Mouse (Mus musculus) lung, embryonic 16.5 days (tissue): Measurements from ENCODE around the gene Scml4. TPM values are rescaled to one million over a fixed set of nuclear protein-coding genes. Genes with fewer than 3 reads are reported as not detected.
A peak's percentile ranks its signal among the peaks of the same experiment; 100 is the strongest.

Experiments
- ATAC-seq: fragments of 200-750 bp; cut with Nextera tagmentation; 2 replicates; pipeline ENCODE4 v1.8.0; 2017; ENCODE audit warnings: low read depth, mild to moderate bottlenecking, moderate library complexity
- H3K27ac ChIP-seq: fragments of 300-500 bp; sonication (generic); 2 replicates; pipeline ENCODE4 v1.5.1; 2014; ENCODE audit warnings: mild to moderate bottlenecking, control low read depth, low read length
- H3K27me3 ChIP-seq: fragments of 300-500 bp; sonication (generic); 2 replicates; pipeline ENCODE4 v1.6.1; 2014; ENCODE audit warnings: low read depth, low read length, mixed read lengths; ENCODE audit not compliant: control insufficient read depth, insufficient read depth
- H3K36me3 ChIP-seq: fragments of 300-500 bp; sonication (generic); 2 replicates; pipeline ENCODE4 v1.6.1; 2014; ENCODE audit warnings: low read length; ENCODE audit not compliant: control insufficient read depth, insufficient read depth
- H3K4me1 ChIP-seq: fragments of 300-500 bp; sonication (generic); replicated peaks from 2 replicates; pipeline ENCODE4 v1.6.1; 2014; ENCODE audit warnings: low read length, mixed read lengths; ENCODE audit not compliant: control insufficient read depth, insufficient read depth
- H3K4me2 ChIP-seq: fragments of 300-500 bp; sonication (generic); 2 replicates; pipeline ENCODE4 v1.6.1; 2014; ENCODE audit warnings: low read depth, low read length, control low read depth
- H3K4me3 ChIP-seq: fragments of 300-500 bp; sonication (generic); 2 replicates; pipeline ENCODE4 v1.5.1; 2014; ENCODE audit warnings: mild to moderate bottlenecking, low read length, control low read depth
- H3K9ac ChIP-seq: fragments of 300-500 bp; sonication (generic); 2 replicates; pipeline ENCODE4 v1.6.1; 2014; ENCODE audit warnings: low read length, control low read depth
- H3K9me3 ChIP-seq: fragments of 300-500 bp; sonication (generic); 2 replicates; pipeline ENCODE4 v1.6.1; 2016; ENCODE audit warnings: low read length; ENCODE audit not compliant: control insufficient read depth
- WGBS: fragments of 180-500 bp; shearing (Covaris S2); extraction: QIAGEN DNeasy Blood & Tissue Kit; methylation state at CpG from one replicate; pipeline ENCODE4 v1.1.7; 2014; 5-methylcytosine and 5-hydroxymethylcytosine counted together
- polyA plus RNA-seq: library from polyadenylated mRNA; unstranded; fragments of >200 nt; fragmentation: Nextera tagmentation; extraction: Ambion mirVana; gene quantifications from 2 replicates; pipeline ENCODE4 v1.2.1, GENCODE M21; 2015

Gene Scml4
- polyA plus RNA-seq, 1 experiment from 2014 or later, result 0.38 TPM

DNA sequence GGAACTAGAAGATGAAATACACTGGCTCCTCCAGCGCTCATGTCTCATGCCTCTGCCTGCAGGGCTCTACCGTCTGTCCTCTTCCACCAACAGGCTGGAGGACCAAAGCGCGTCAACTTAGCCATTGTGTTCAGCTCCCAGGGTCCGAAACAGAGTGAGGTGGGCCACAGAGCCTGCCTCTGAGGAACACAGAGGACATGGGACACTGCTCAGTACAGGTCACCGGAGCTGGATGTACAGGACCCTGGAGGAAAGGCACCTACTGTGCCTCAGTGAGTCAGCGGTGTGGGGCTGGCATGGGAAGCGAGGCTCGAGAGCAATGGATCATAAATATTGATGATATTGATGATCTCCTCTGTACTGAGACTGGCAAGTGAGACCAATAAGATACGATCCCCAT lies 139.2 kb downstream of the Scml4 start:
- WGBS, result 95% methylated on average over 10 of the region's 10 CpGs
- ATAC-seq, result no peak

DNA sequence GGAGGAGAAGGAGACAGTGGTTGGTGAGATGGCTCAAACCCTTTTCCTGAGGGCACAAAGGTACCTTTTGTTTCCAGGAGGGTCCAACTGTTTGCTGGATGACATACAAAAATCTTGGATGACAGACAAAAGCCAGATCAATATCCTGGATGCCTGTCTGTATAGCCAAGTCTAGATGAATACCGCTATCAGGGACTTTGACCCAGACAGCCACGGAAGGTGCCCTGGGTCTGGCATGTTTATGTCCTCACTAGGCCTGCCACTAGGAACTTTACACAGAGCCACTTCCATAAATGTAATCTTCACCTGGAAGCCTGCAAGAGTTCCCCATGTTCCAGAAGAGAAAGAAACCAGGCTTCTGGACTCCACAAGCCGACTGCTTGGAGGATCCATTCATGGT lies 141.3 kb downstream of the Scml4 start:
- Histone ChIP-seq H3K27ac (no peak overlapping the region), H3K27me3 (no peaks in the 10 kb centered on the region), H3K4me2 (no peak overlapping the region), H3K9ac (no peak overlapping the region), H3K4me1 (peaks cover 15% of the 10 kb centered on the region), H3K36me3 (no peaks in the 10 kb centered on the region), H3K9me3 (no peaks in the 10 kb centered on the region), H3K4me3 (no peak overlapping the region)
- no peak for ATAC-seq
- 65% methylated on average over 3 of the region's 3 CpGs for WGBS

More for the DNA sequence above, 139.2 kb downstream of the Scml4 start:
- Histone ChIP-seq H3K27ac (no peak overlapping the region), H3K27me3 (no peaks in the 10 kb centered on the region), H3K4me1 (peaks cover 27% of the 10 kb centered on the region), H3K9me3 (no peaks in the 10 kb centered on the region), H3K4me3 (no peak overlapping the region), H3K36me3 (no peaks in the 10 kb centered on the region), H3K9ac (no peak overlapping the region), H3K4me2 (no peak overlapping the region)

DNA sequence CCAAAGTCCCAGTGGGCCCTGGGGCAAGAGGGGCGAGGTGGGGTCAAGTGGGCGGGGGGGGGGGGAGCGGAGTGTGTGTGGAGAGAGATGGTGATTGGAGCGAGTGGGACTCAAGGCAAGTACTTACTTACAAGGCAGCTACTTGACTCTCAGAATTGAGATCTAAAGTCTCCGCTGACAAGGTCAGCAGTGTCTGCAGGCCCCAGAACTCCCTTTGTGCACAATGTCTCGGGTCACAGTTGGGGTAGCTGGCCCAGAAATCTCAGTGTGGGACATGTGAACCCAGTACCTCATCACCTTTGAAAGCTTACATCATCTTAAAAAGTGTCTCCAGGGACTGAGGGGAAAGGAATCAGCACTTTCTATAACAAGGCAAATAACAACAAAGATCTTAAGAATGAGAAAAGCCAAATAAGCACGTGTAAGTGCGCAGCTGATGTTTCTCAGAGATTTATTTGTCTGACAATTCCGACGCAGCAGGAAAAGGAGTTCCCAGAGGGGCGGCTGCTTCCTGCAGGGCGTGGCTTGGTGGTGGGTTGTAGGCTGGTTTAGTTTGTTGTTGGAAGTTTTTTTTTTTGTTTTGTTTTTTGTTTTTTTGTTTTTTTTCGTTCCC lies 142.0 kb downstream of the Scml4 start:
- 11% methylated on average over 13 of the region's 13 CpGs for WGBS
- Histone ChIP-seq H3K36me3 (no peaks in the 10 kb centered on the region), H3K4me2 (peak overlapping the region; percentile 93), H3K9me3 (no peaks in the 10 kb centered on the region), H3K9ac (peak overlapping the region; percentile 63), H3K4me1 (peaks cover 15% of the 10 kb centered on the region), H3K4me3 (peak overlapping the region; percentile 54), H3K27ac (no peak overlapping the region), H3K27me3 (no peaks in the 10 kb centered on the region)
- ATAC-seq, result peak; percentile 75

DNA sequence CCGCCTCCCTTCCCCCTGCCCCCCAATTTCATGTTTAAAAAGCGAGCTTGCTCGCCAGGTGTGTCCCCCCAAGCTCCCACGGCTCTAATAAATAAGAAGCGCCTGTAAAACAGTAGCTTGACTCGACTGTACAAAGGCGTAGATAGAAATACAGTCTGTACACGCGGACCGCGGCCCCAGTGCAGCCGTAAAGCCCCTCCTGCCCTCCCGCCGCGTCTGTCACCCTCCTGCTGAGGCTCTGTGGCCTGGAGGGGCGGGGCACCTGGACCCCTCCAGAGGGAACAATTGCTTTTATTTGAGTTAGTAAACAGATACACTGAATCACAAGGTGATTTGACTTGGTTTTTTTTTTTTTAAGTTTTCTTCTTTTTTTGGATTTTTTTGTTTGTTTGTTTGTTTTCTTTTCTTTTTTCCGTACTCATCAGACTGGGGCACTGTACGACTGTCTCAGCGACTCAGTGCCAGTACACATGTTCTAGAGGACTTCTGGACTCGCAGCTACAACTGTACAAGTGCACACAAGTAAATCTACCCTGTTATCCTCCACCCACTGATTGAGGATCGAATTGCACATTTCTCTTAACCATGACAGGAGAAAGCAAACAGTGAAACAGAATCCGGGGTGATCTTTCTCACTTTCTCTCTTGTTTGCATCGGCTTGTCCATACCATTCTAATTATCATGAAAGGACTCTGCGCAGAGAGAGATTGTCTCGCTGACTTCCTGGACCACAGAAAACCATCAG lies 142.7 kb downstream of the Scml4 start:
- peaks cover 15% of the 10 kb centered on the region for H3K4me1 ChIP-seq
- H3K9ac ChIP-seq, result peak overlapping the region; percentile 63
- H3K27me3 ChIP-seq, result no peaks in the 10 kb centered on the region
- WGBS, result 3% methylated on average over 25 of the region's 25 CpGs
- peak; percentile 37; the same call in 1 of the 2 replicates for ATAC-seq
- no peaks in the 10 kb centered on the region for H3K36me3 ChIP-seq
- peak overlapping the region; percentile 93 for H3K4me2 ChIP-seq
- H3K9me3 ChIP-seq, result no peaks in the 10 kb centered on the region
- no peak overlapping the region for H3K27ac ChIP-seq
- H3K4me3 ChIP-seq, result peak overlapping the region; percentile 54

DNA sequence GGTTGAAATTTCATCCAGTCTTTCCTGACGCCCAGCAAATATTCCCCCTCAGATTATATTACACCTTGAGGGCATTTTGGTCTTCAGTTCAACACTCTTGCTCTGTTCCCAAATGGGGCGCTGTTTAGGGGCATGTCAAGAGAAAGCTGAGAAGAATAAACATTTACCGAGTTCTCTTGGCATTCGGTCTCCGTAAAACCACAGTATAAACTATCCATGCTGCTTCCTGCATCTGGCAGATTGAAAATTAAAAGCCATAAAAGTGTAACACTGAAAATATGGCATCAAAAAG lies 143.2 kb downstream of the Scml4 start:
- Histone ChIP-seq H3K27ac (no peak overlapping the region), H3K4me2 (peak overlapping the region; percentile 93), H3K9me3 (no peaks in the 10 kb centered on the region), H3K4me3 (peak overlapping the region; percentile 54), H3K36me3 (no peaks in the 10 kb centered on the region), H3K27me3 (no peaks in the 10 kb centered on the region), H3K9ac (no peak overlapping the region), H3K4me1 (peaks cover 15% of the 10 kb centered on the region)
- WGBS, result 21% methylated on average over 5 of the region's 5 CpGs
- no peak for ATAC-seq

DNA sequence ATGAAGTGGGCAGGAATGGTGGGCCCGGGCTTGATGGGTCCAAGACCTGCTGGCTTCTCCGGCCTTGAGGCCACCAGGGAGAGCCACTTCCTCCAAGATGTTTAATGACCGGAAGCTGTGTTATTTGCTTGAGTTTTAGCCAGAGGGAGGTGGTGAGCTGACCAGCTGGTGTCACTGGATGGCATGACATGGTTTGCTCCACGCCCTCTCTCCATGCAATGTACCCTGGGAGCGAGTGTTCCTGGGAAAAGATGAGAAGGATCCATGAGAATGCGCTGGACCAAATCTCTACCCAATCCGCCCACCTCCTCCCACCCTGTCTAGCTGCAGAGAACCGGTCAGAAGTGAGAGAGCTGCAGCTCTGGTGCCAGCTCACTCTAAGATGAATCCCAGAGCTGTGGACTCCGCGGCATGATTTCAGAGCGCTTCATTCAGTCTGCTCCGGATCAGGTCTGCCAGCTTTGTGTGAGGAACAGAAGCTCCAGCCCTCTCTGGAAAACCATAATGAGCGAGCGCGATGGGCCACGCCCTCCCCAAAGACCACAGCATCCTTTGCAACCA lies 144.1 kb downstream of the Scml4 start:
- 87% methylated on average over 16 of the region's 16 CpGs for WGBS
- H3K9me3 ChIP-seq, result no peaks in the 10 kb centered on the region
- no peak for ATAC-seq

DNA sequence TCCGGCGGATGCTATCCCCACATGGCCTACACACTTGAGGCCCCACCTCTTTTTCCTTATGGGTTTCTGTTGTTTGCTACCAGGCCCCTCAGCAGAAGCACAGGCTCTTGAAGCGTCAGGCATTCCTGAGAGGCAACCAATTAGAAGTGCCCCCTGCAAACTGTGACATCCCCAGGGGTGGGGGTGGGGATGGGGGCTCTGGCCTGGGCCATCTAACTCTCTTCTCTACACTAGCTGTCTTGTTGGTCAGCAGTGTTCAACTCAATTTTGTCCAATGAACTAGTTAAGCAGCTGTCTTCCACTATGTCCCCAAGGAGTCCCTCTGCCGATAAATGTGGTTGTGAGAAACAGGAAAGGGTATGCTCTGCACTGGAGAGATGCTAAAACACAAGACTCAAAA lies 144.9 kb downstream of the Scml4 start:
- WGBS, result 79% methylated on average over 4 of the region's 4 CpGs
- ATAC-seq, result no peak
- H3K9ac ChIP-seq, result no peak overlapping the region
- H3K9me3 ChIP-seq, result no peaks in the 10 kb centered on the region
- no peaks in the 10 kb centered on the region for H3K27me3 ChIP-seq
- H3K4me1 ChIP-seq, result peaks cover 15% of the 10 kb centered on the region
- H3K4me2 ChIP-seq, result no peak overlapping the region
- H3K27ac ChIP-seq, result no peak overlapping the region
- H3K4me3 ChIP-seq, result no peak overlapping the region
- H3K36me3 ChIP-seq, result no peaks in the 10 kb centered on the region

More for the DNA sequence above, 144.1 kb downstream of the Scml4 start:
- Histone ChIP-seq H3K36me3 (no peaks in the 10 kb centered on the region), H3K9ac (no peak overlapping the region), H3K4me2 (no peak overlapping the region), H3K4me1 (peaks cover 15% of the 10 kb centered on the region), H3K27ac (no peak overlapping the region), H3K4me3 (no peak overlapping the region), H3K27me3 (no peaks in the 10 kb centered on the region)

DNA sequence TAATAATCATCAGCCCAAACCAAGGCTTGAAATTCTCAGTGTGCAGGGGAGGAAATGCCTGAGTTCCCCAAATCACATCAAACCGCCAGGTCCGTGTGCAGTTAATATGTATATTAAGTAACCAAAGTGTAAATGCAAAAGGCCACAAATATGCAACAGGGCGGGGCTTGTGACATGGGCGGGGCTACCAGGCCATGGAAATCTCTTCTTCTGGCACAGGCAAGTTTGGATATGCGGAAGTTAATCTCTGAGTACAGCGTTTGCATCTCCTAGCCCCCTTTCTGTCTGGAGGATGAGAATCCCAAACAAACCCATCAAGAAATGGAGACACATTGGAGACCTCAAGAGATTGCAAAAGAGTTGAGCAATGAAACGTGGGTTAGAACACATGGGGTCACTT lies 145.5 kb downstream of the Scml4 start:
- WGBS, result 75% methylated on average over 7 of the region's 7 CpGs
- Histone ChIP-seq H3K36me3 (no peaks in the 10 kb centered on the region), H3K4me3 (no peak overlapping the region), H3K27ac (no peak overlapping the region), H3K9me3 (no peaks in the 10 kb centered on the region), H3K4me2 (no peak overlapping the region), H3K9ac (no peak overlapping the region), H3K27me3 (no peaks in the 10 kb centered on the region), H3K4me1 (peaks cover 15% of the 10 kb centered on the region)
- no peak for ATAC-seq

DNA sequence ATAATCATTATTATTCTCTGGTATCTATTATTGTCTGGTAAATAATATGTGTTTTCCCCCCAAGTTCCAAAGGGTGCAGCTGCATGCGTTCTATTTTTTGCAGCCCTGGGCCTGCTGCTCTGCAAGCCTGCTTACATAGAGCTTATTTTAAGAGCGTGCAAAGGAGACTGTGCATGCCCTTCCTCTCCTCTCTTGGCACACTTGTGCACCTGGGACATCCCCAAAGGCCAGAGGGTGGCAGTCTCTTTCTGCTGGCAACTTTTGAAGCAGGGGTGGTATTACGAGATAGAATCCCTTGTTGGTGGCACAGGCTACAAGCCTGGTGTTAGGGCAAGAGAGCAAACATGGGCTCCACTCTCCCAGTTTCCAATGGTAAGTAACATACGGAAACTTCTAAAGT lies 146.4 kb downstream of the Scml4 start:
- no peak for ATAC-seq
- no peak overlapping the region for H3K27ac ChIP-seq
- 79% methylated on average over 4 of the region's 4 CpGs for WGBS
- no peaks in the 10 kb centered on the region for H3K36me3 ChIP-seq
- no peaks in the 10 kb centered on the region for H3K9me3 ChIP-seq
- peaks cover 15% of the 10 kb centered on the region for H3K4me1 ChIP-seq
- no peak overlapping the region for H3K9ac ChIP-seq
- H3K4me2 ChIP-seq, result no peak overlapping the region
- no peak overlapping the region for H3K4me3 ChIP-seq
- H3K27me3 ChIP-seq, result no peaks in the 10 kb centered on the region
